Mouse (Mus musculus) MEL (cell line): ENCODE data around the gene Atg13.

Experiments
- CHD2 ChIP-seq: IDR thresholded peaks from 2 replicates; pipeline ENCODE4 v1.6.1; 2011; ENCODE audit warnings: low read length, improper control_type of control experiment
- CTCF ChIP-seq, 3 experiments: IDR thresholded peaks in 2 of 3; conservative IDR thresholded peaks in 1 of 3; 2 replicates each; pipeline ENCODE4 v1.5.1; 2011 to 2012; ENCODE audit warnings: low read length in 3 of 3, low read depth in 2 of 3, mild to moderate bottlenecking in 2 of 3, improper control_type of control experiment in 1 of 3, inconsistent platforms in 1 of 3, mixed read lengths in 1 of 3, moderate library complexity in 1 of 3; ENCODE audit not compliant: control insufficient read depth in 1 of 3, insufficient read depth in 1 of 3, poor library complexity in 1 of 3, severe bottlenecking in 1 of 3
- HCFC1 ChIP-seq: IDR thresholded peaks from 2 replicates; pipeline ENCODE4 v1.6.1; 2012; ENCODE audit warnings: low read depth, mild to moderate bottlenecking, inconsistent platforms, low read length, improper control_type of control experiment, moderate library complexity
- MEF2A ChIP-seq: IDR thresholded peaks from 2 replicates; pipeline ENCODE4 v1.6.1; 2014; ENCODE audit warnings: low read depth, mild to moderate bottlenecking, inconsistent platforms, low read length, improper control_type of control experiment; ENCODE audit not compliant: poor library complexity, insufficient replicate concordance, severe bottlenecking; ENCODE audit errors: extremely low read depth
- POLR2A ChIP-seq, 2 experiments: IDR thresholded peaks; 2 replicates each; pipeline ENCODE4 v1.6.1; 2011 to 2012; ENCODE audit warnings: low read length in 2 of 2, mild to moderate bottlenecking in 2 of 2, control low read depth in 1 of 2, improper control_type of control experiment in 1 of 2, low read depth in 1 of 2, moderate library complexity in 1 of 2; ENCODE audit not compliant: control insufficient read depth in 1 of 2, insufficient read depth in 1 of 2, poor library complexity in 1 of 2
- USF1 ChIP-seq: IDR thresholded peaks from 2 replicates; pipeline ENCODE4 v1.6.1; 2014; ENCODE audit warnings: low read depth, mild to moderate bottlenecking, inconsistent platforms, low read length, improper control_type of control experiment, moderate library complexity

DNA sequence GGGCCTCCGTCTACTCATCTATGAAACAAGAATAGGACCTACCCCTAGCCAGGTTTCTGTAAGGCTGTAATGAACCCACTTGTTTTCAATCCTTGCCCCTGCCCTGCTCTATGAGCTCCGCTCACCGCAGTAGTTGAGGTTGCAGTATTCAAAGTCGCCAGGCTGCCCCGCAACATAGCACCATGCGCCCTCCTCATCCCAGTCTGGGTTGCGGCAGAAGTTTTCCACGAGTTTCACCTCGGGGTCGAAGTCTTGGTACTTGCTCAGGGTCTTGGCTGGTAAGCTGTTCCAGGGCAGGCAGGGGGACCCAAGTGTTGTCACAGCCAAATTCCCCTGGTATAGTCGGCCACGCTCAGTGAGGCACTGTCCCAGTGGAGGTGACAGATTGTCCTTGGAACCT, 80.0 kb downstream of the Atg13 start:
- TF ChIP-seq CTCF (IDR thresholded peaks at IDR 0.05 in 2 of 3, conservative IDR thresholded peaks at IDR 0.05 in 1 of 3; ENCODE audit: control insufficient read depth in 1 of 3, insufficient read depth in 1 of 3, low read depth in 2 of 3, low read length in 3 of 3, poor library complexity in 1 of 3, severe bottlenecking in 1 of 3) (no peak), HCFC1 (no peak), USF1 (no peak), MEF2A (no peak), CHD2 (no peak), POLR2A (IDR thresholded peaks at IDR 0.05; ENCODE audit: control insufficient read depth in 1 of 2, insufficient read depth in 1 of 2, low read depth in 1 of 2, low read length in 2 of 2, poor library complexity in 1 of 2) (no peak)
